Mouse (Mus musculus): ENCODE results near the gene Shc3. TPM values are rescaled to one million over a fixed set of nuclear protein-coding genes. Genes with fewer than 3 reads are reported as not detected.

Shc3 gene
- not detected in 2 replicates for polyA plus RNA-seq (2012)

DNA sequence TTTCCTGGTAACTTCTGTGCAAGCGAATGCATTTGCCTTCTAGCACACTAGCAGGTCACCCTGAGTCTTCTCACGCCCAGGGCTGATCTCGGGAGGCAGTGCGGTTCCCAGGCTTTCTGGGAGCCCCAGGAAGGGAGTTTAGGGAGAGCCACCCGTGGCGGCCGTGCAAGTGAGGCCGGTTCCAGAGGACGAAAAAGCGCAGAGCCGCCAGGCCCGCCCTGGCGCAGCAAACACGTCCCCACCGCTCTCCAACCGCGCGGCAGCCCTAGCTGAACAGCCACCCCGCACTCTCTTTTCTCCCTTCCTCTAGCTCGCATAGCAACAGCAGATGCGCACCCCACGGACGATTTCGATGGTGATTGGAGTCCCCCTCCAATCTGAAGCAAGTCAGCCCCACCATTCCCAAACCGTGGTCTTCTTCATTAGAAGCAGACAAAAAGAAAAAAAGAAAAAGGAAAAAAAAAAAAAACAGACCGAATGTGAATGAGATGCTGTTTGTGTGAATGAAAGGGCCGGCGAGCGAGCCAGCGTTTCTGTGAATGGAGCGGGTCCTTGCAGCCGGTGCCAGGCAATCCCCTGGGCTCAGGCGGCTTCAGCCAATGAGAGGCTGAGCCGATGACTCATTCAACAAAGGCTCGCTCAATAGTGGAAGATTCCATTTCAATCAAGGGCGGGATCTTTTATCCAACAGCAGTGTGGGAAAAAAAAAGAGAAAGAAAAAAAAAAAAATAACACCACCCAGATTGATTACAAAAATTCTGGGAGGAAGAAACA is at the start of gene Shc3:
Shc3 (minus strand) TSS at position 509 of the 774 bp plus-strand sequence.

GRCm38 (mm10) chr13:51408519-51409001 is 160.7 kb downstream of the Shc3 start, which contains the start of gene S1pr3:
Gene S1pr3, plus strand, starts transcription at chr13:51408639.

Other genes with a start within 250 kb of the Shc3 start
- gene S1pr3, start 160.8 kb downstream of the Shc3 start, polyA plus RNA-seq (2012): 1.3 and 2.9 TPM in 2 replicates
- 221 and 249 TPM in 2 replicates for gene Cks2, start 75.8 kb upstream of the Shc3 start, polyA plus RNA-seq (2012)
- 24.7 and 30.4 TPM in 2 replicates for gene Secisbp2, start 82.3 kb upstream of the Shc3 start, polyA plus RNA-seq (2012)
- 31.4 and 35.9 TPM in 2 replicates for gene Sema4d, start 224.3 kb upstream of the Shc3 start, polyA plus RNA-seq (2012)

All from megakaryocyte-erythroid progenitor cell, adult 5 weeks (primary cell).